Mouse (Mus musculus) liver, adult (tissue): ENCODE measurements around the gene Kif1b.

Source experiments
- GATA4 ChIP-seq: IDR thresholded peaks from 2 replicates; pipeline ENCODE4 v1.6.1; 2014; ENCODE audit warnings: mild to moderate bottlenecking, low read length; ENCODE audit not compliant: insufficient replicate concordance

Kif1b gene

DNA sequence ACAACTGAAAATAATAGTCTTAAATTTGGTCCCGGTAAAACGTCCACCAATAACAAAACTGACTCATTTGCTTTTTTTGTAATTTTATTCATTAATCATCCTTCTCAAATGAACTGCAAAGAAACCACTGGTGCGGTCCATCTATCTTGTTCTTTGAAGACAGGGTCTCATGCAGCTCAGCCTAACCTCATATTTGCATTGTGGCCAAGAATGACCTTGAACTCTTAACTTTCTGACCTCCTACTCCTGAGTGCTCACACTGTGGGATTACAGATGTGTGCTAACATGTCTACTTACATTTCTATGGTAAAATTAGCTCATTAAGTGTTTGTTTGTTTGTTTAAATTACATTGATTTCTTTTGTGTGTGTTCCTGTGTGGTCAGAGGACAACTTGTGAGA is 48.6 kb downstream of the Kif1b start:
- no peak for TF ChIP-seq GATA4

DNA sequence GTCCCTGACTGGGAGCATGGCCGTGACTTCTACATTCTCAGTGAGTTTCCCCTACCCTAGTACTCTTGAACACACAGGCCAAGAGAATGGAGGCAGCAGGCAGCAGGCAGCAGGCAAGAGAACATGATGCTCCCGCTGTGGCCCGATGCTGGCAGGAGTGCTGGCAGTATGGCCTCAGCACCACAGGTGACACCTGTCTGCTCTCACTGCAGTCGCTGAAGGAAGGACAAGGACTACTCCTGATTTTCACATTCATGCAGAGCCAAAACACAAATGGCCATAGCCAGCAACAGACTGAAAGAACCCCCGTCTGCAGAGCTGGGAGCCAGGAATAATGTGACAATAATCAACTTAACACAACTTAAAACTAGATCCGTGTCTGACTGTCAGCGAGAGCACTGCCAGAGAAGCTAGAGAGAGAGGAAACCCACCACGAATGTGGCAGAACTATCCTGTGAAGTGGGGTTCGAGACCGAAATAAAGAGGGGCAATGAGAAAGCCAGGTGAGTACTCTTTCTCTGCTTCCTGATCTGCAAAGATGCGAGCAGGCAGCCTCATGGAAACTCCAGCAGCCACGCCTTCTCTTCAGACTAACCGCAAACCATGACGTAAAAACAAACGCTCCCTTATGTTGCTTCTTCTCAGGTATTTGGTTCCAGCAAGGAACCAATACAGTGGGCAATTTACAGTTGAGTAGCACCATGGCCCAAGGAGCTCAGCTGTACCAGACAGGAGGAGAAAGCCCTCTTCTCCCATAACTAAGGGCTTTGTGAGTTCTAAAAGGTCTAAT is 50.8 kb downstream of the Kif1b start:
- no peak for TF ChIP-seq GATA4

DNA sequence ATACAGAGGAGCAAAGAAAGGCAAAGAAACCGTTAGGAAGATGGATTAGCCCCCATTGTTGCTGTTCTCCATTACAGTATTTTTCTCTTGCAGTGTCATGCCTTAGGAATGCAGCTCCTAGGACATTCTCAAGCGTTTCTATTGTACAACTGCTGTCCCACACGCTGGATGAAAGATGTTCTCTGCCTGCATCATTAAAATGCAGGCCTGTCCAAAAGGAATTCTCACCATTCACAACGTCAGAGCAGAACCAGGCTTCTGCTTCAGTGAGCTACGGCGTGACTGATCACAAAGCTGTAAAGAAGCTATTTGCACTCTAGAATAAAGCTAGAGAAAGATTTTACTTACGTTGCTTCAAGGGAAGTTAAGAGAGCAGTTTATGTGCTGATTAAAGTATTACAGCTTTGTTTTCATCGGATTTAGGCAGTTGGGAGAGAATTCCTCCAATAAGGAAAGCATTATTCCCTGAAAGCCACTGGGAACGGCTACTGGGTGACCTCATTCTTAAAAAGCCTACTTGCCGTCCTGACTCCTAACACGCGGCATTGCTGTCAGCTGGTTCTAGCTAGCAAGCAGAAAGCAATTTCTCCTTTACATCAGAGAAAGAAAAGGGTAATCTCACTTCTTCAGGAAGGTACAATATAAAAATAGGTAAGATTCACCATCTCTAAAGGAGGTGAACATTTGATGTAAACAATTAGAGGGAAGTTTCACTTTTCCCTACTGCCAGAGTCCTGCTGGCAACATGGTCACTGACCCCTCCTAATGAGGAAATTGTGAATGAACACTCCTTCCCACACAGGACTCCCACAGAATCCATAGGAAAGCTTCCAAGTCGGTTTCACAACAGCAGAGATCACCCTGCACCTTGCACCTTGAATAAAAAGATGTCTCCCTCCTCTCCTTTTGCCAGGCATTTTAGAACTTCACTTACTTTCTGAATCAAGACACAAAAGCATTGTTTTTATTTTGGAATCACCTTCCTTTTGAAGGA is 51.9 kb downstream of the Kif1b start:
- no peak for TF ChIP-seq GATA4

DNA sequence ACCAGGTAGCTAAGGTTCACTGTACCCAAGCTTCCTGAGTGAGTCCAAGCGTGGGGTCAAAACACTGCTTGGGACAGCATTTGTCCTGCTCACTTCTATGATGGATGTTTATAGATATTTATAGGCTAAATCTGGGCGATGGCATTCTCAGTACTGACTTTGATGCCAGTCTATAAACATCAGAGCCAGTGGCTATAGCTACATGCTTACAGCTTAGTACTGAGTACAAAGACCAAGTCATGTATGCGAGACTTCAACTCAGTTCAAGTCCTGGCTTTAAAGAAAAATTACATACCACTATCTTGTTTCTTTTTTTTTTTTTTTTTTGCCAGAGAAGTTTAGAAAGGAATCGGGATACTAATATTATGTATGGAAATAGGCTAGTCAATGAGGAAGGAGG is 52.7 kb downstream of the Kif1b start:
- no peak for TF ChIP-seq GATA4

DNA sequence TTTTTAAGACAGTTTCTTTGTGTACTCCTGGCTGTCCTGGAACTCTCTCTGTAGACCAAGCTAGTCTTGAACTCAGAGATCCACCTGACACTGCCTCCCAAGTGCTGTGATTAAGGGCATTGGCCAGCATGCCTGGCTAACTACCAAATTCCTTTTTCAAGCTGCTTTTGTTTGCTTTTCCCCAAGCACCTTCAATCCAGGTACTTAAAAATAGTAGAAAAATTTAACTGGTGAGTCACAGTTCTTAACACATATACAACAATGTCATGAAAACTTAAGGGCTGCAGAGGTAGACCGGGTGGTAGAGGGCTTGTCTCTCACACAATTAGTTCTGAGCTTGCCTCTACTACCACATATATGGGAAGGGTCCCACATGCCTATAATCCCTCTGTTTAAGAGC is 58.2 kb downstream of the Kif1b start:
- TF ChIP-seq GATA4 = no peak

DNA sequence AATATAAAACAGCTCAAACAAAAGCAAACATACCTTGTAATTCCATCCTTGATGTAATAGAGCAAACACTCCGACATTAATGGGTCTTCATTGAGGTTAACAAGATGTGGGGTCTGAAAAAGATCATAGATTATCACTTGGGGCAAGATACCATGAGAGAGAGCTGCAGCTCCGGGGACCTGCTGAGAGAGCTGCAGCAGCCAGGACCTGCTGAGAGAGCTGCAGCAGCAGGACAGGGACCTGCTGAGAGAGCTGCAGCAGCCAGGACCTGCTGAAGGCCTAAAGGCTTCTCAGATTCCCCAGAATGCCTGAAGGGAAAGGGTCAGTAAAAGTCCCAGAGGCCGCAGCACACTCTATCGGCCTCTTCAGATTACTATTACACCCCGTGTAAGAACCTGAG is 59.7 kb downstream of the Kif1b start:
- no peak for TF ChIP-seq GATA4

DNA sequence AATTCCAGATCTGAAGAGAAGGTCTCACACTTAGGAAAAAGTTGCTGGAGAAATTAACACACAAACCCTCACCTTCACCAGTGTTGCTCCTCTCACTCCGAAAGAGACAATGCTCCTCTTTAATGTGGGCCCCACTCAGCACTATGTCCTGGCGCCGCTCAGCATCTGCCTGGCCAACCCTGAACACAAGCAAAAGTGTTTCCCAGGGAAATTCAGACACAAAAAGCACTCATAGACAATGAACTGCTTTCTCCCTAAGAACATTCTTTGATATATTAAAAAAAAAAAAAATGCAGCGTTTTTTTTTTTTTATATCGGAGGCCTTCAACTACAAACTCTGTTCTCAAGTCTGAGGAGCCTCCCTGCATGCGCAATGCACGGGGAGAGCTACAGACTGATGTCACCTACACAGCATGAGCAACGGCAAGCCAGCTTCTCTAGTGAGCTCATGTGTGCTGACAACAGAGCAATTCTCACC is 60.3 kb downstream of the Kif1b start:
- no peak for TF ChIP-seq GATA4

DNA sequence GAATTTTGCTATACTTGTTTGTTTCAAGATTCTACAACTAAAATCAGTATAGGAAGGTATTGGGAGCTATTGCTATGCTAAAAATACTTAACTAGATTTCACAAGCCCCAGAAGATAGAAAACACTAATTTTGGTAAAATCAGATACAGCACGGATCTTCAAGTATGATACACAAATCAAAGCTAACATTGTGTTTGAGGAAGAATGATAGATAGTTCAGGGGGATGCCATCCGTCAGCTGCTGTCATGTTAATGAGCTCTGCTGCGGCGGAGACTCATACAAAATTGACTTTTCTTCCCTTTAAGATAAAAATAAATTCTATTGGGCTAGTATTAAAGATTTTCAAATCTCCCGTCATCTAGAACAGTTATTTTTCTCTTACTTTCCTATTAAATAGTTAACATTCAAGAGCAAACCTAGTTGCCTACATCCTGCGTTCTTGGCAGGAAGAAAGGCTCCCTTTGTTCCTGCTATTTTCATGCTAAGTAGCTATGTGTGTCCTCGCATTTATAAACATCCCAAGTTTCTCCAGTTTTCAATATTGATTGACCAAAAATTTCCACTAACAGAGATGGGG is 60.8 kb downstream of the Kif1b start:
- TF ChIP-seq GATA4 = no peak

DNA sequence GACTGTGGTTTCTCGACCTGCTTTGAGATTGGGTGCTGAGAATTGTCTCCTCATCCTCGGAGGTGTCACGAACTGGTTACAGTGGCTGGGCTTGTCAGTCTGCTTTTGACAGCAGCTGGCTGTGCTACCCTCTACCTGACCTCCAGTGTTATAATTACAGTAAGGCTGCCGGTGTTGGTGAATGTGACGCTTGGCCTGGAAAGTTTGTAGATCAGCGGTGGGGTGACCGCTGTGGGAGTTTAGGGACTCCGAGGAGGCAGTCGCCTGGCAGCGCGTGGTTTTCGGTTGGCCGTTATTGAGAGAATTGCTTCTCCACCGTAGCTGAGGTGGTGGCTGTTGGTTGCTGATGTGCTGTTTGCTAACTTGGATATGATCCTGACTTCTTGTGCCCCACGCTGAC is 70.5 kb downstream of the Kif1b start:
- TF ChIP-seq GATA4 = no peak

DNA sequence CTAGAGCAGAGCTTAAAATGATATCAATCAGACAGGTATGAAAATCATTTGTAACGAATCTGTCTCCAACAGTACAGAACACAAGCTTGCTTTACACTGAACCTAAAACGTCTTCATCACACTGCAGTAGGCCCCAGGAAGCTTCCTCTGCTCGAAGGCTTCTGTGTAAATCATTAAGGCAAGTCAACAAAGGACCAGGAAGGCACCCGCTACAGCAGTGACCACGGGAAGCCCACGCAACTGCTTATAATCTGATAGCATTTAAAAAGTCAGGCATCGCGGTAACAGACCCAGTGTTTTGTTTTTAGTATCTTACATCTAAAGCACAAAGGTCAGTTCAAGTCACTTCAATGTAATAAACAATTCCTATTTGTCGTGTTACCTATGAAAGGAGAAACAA is 73.6 kb downstream of the Kif1b start:
- TF ChIP-seq GATA4 = no peak

DNA sequence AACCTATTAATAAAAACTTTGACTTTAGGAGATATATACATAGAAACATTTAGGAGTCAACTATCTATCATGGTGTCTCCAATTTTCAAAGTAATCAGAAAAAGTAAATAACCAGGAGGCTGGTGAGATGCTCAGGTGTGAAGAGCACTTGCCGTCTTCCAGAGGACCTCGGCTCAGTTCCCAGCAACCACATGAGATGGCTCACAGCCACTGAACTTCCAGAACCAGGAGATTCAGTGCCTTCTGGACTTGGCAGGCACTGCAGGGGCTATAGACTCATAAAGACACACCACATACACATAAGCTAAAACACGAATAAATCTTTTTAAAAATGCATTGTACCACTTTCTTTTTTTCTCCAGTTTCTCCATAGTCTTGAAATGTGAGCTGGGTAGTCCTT is 79.2 kb downstream of the Kif1b start:
- no peak for TF ChIP-seq GATA4

DNA sequence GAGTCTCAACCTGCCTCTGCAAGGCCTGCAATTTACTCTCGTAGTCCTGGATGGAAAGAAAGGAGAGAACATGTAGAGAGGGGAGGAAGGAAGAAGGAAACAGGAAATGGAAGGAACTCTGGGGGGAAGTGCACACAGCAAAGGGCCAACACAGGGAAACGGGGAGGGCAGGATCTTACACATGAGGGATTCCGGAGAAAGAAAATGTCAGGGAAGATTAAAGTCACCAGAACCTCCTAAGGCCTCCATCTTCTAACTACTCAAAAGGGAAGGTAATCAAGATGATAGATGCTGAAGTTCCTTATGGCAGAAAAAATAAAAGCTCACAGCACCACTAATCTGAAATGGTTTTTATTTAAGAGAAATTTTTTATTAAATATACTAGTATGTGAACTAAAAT is 81.2 kb downstream of the Kif1b start:
- no peak for TF ChIP-seq GATA4

DNA sequence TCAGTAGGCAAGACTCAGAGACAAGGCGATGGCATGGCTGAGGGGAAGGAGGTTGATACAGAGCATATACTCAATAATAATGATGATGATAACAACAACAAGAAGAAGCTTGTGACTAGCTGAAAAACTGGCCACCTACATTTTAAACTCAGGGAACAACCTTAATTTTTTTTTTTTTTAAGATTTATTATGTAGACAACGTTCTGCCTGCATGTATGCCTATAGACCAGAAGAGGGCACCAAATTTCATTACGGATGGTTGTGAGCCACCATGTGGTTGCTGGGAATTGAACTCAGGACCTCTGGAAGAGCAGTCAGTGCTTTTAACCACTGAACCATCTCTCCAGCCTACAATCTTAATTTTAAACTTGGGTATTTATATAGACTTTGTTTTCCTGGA is 84.0 kb downstream of the Kif1b start:
- TF ChIP-seq GATA4 = no peak

DNA sequence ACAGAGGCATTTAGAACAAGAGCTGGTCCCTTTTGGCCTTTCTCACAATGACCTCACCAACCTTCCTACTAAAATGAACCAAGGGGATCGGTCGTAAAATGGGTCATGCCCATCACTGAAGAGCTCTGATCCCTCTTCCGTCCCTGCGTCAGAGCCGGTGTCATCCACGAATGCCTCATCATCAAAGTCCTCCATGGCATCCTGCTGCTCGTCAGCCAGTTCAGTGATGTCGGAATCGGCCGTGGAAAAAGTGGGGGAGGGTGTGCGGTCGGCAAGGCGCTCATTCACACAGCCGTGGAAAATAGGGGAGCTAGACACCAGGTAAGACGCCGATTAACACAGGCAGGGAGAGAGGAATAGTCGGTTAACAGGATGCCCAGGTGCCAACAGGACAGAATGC is 87.0 kb downstream of the Kif1b start:
- TF ChIP-seq GATA4 = no peak

DNA sequence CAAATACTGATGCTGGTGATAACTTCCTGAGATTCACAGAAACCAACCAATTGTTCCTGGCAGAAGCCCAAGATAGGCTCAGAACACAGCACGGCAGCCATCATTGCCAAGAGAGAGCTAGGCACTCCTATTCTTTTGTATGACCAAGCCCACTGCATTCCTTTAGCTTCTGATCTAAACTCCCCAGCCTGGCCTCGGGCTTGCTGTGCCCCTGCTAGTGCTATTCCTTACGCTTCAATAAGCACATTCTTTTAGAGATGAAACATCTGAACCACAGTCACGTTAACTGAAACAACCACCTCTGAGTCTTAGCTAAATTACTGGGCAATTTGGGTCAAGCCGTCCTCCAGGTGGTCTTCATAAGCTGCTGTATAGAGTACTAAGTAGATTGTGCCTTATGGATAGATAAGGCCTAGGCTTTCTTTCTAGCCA is 87.4 kb downstream of the Kif1b start:
- TF ChIP-seq GATA4 = no peak

DNA sequence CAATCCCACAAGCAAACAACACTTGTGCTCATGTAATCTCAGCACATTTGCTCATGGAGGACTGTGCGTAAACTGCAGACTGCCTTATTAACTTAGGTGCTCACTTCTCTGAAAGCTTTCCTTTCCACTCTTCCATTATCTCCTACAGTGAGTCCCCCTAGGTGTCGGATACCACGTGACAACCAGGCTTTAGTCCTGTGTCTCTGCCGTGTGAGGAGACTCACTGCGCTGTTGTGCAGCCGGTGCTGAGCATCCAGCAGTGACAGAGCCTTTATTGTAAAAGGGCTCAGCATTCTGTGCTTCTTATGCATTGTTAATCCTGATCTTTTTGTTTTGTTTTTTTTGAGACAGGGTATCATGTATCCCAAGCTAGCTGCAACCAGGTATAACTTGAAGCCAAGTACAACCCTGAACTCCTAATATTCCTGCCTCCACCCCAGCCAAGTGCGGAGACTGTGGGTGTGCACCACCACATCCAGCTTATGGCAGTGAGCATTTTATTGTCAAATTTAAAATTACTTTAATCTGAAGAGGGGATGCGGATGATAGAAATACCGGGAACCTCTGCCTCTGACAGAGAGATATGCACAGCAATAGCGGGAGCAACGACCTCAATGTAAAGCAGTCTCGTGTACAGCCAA is 88.0 kb downstream of the Kif1b start:
- no peak for TF ChIP-seq GATA4

DNA sequence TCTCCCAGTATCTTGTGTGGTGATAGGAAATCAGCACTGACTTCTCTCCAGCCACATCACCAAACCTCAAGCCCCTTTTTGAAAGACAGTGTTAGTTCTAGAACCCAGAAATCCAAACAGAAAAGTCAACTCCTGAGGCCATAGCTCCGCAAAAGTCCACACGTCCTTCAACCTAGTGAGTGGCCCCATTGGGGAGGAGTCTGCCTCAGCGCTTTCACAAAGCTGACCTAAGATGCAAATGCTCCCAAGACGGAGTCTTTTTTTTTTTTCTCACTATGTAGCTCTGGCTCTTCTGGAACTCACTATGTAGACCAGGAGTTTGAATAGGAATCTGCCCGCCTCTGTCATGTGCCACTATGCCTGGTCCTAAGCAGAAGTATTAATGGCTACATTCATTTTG is 89.0 kb downstream of the Kif1b start:
- TF ChIP-seq GATA4 = no peak
